Mouse (Mus musculus) skeletal muscle tissue, postnatal 0 days (tissue): ENCODE results near the gene Vmn2r41. TPM values are rescaled to one million over a fixed set of nuclear protein-coding genes. Genes with fewer than 3 reads are reported as not detected.

Source experiments
- polyA plus RNA-seq: library from polyadenylated mRNA; unstranded; fragments of >200 nt; fragmentation: Nextera tagmentation; extraction: Ambion mirVana; gene quantifications from 2 replicates; pipeline ENCODE4 v1.2.1, GENCODE M21; 2015

The Vmn2r41 gene
- polyA plus RNA-seq, result not detected in 2 replicates

GRCm38 (mm10) chr7:8161554-8161953 is at the start of gene Vmn2r41:
TSS of gene Vmn2r41 (minus strand) at chr7:8161654.

GRCm38 (mm10) chr7:8200220-8200619 is 38.8 kb upstream of the Vmn2r41 start, which contains the start of gene Vmn2r42:
TSS of gene Vmn2r42 (minus strand) at chr7:8200320.

Other genes with a start within 250 kb of the Vmn2r41 start
- gene Vmn2r42, start 38.7 kb upstream of the Vmn2r41 start, polyA plus RNA-seq, result not detected in 2 replicates
- gene Vmn2r43, start 98.9 kb upstream of the Vmn2r41 start, polyA plus RNA-seq, result not detected in 2 replicates
- not detected in 2 replicates for gene Vmn2r44, start 221.7 kb upstream of the Vmn2r41 start, polyA plus RNA-seq